Mouse (Mus musculus) spleen, adult 10 weeks (tissue): ENCODE measurements around the gene Gabarap. TPM values are rescaled to one million over a fixed set of nuclear protein-coding genes. Genes with fewer than 3 reads are reported as not detected.

Experiments
- polyA plus RNA-seq: library from polyadenylated mRNA; stranded (reverse); fragments of 350-450 nt; fragmentation: Illumina TruSeq; extraction: RNeasy Lipid Tissue Mini Kit (QIAGEN cat#74804); gene quantifications from one replicate; pipeline ENCODE4 v1.2.3, GENCODE M21; 2015; ENCODE audit warnings: low replicate concordance; ENCODE audit not compliant: insufficient read depth

The Gabarap gene
- 492 TPM for polyA plus RNA-seq

GRCm38 (mm10) chr11:69990850-69991691 lies at the start of gene Gabarap:
Gene Gabarap, plus strand, starts transcription at chr11:69991143.

DNA sequence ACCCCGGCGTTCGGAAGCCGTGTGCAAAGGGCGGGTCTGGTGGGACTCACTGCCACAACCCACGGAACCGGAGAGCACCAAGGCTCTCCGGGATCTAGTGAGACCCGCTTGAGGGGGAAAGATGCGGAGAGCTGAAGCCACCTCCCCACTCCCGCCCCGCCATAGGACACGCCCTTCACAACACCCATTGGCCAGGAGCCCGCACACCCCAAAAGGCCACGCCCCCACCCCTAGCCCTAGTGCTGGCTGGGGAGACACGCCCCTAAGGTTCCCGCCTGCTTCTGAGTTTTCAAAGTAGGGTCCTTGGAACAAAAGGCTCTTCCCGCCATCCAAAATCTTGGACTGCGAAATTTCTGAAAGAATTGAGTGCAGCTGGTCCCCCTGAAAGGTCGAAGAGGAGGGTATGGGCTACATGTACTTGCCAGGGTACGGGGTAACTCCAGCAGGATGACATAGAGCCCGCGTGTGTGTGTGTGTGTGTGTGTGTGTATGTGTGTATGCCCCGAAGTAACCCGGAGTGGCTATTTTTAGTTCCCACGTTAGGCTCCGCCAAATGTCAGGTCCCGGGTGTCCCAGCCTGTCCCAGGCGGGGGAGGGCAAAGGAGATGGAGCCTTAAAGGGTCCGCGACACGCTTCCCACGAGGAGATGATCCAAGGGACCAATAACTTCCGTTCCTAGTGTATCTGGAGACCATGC lies 42.7 kb upstream of the Gabarap start, which contains the start of gene Slc2a4:
Slc2a4 (minus strand) TSS at position 123 of the 697 bp plus-strand sequence.

DNA sequence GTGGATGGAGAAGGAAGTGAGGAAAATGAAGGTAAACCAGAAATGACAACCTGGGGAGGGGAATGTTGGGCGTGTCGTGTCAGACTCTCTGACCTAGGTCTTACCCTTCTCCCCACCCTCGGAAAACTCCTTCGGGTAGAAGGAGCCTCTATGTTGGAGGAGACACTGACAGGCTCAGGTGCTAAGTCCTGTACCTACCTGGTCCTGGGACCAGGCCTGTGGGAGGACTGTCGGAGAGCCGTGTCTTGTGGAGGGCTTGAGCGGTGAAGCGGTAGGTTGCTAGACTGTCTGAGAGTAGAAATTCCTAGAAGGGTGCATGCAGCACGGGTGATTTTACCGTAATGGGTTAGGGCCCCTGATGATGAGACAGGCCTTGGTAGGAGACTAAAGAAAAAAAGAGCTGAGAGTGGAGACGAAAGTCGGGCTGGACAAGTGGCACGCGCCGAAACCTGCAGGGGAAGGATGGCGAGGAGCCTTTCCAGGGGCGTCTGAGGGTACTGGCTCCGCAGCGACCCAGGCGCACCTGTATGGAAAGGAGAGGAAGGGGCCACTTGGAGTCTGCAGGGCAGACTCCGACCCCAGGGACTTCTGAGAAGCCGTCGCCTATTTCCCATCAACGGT lies 26.2 kb upstream of the Gabarap start, which contains the start of gene Cldn7:
Cldn7 (plus strand) TSS at position 130 of the 621 bp plus-strand sequence.

DNA sequence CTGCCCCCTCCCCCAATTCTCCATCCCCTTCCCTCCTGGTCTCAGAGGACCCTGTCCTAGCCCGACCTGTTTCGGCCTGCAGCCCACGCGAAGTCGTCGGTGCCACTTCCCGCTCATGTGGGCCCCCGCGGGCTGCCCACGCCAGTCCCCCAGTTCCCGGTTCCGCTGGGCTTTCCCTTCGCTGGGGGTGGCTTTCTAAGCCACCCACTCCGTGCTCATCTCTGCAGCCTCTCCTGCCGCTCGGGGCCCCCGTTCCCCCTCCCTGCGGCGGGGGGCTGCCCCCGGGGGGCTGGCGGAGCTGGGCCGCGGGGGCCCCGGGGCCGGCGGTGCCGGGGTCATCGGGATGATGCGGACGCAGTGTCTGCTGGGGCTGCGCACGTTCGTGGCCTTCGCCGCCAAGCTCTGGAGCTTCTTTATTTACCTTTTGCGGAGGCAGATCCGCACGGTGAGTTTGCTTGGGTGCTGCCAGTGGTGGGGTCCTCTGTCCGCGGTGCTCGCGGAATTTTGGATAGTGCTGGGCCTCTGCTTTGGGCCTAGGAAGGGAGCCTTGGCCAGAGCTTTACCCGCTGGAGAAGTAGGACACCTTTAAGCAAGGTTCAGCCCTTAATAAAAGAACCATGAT lies 9.7 kb upstream of the Gabarap start, which contains the start of gene Ctdnep1:
Ctdnep1 (plus strand) TSS at position 16 of the 622 bp plus-strand sequence.

GRCm38 (mm10) chr11:69982225-69982624 lies 8.7 kb upstream of the Gabarap start, which contains the start of gene Elp5:
Gene Elp5, minus strand, starts transcription at chr11:69982517.

GRCm38 (mm10) chr11:69995391-69995960 lies 4.5 kb downstream of the Gabarap start, which contains the start of gene Phf23:
Gene Phf23, plus strand, starts transcription at chr11:69995777.

DNA sequence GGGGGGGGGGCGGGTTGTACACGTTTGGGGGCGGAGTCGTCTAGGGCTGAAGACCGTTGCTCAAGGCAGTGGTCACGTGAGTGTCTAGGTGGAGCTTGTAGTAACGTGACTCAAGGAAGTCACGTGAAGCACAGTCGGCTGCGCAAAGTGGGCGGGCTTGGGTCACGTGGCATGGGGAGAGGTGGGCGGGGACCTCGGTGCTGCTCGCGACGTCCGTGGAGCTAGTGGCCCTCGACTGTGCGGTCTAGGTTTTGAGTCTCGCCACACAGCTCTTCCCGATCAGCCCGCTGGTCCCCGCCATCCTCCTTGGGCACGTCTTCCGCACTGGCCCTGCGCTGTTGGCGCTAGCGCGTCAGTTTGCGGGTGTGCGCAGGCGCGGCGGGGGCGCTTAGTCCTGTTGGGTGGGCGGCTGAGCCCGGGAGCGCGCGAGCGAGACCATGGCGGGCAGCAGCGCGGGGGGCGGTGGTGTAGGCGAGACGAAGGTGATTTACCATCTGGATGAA lies 9.5 kb downstream of the Gabarap start, which contains the start of gene Dvl2:
Dvl2 (plus strand) TSS at position 200 of the 503 bp plus-strand sequence.

DNA sequence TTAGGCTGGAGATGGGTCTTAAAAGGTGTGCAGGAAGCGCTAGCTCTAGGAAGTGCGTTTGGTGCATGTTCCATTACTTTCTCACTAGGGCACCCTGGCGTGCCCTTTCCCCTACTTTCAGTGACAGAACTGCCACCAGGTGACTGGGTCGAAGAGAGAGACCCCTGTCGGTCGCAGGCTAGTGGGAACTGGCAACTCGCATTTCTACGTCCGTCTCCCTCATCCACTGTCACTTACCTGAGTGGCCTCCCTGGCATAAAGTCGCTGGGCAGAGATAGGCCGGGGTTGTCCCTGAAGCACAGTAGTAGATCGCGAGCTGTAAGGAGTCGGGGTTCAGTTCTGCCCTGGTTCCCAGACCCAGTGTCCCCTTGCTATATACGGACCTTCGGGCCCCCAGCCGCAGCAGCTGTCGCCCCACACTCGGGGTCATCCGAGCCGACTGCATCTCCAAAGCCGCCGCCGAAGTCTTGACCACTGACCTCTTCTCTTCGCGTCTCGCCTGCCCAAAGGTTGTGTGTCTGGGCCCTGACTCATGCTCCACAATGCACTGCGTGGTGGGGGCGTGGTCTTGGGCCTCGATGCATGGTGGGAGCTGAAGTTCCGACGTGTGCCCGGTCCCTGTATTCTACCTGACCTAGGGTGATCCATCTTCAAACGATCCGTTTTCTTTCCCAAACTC lies 24.1 kb downstream of the Gabarap start, which contains the start of gene Acadvl:
Acadvl (minus strand) TSS at position 532 of the 679 bp plus-strand sequence.

GRCm38 (mm10) chr11:70016669-70017068 lies 25.7 kb downstream of the Gabarap start, which contains the start of gene Dlg4:
Gene Dlg4, plus strand, starts transcription at chr11:70016942.

Other genes starting within 250 kb of the Gabarap start
- 121 TPM for gene Polr2a, start 232.5 kb upstream of the Gabarap start, polyA plus RNA-seq
- gene Slc35g3, start 229.2 kb upstream of the Gabarap start, polyA plus RNA-seq: not detected
- 27.8 TPM for gene Zbtb4, start 225.2 kb upstream of the Gabarap start, polyA plus RNA-seq
- gene Chrnb1, start 195.2 kb upstream of the Gabarap start, polyA plus RNA-seq: 10.8 TPM
- 2.2 TPM for gene Fgf11, start 189.3 kb upstream of the Gabarap start, polyA plus RNA-seq
- not detected for gene Tmem102, start 185.5 kb upstream of the Gabarap start, polyA plus RNA-seq
- gene Gm39566, start 175.8 kb upstream of the Gabarap start, polyA plus RNA-seq: not detected
- not detected for gene Spem2, start 172.7 kb upstream of the Gabarap start, polyA plus RNA-seq
- not detected for gene Spem1, start 169.0 kb upstream of the Gabarap start, polyA plus RNA-seq
- 4.4 TPM for gene Nlgn2, start 153.4 kb upstream of the Gabarap start, polyA plus RNA-seq
- 87.3 TPM for gene Tmem256, start 152.6 kb upstream of the Gabarap start, polyA plus RNA-seq
- gene Plscr3, start 144.8 kb upstream of the Gabarap start, polyA plus RNA-seq: 11.9 TPM
- gene Tnk1, start 132.4 kb upstream of the Gabarap start, polyA plus RNA-seq: 0.26 TPM
- gene Tmem95, start 113.1 kb upstream of the Gabarap start, polyA plus RNA-seq: not detected
- 4.5 TPM for gene Kctd11, start 109.7 kb upstream of the Gabarap start, polyA plus RNA-seq
- gene Acap1, start 95.6 kb upstream of the Gabarap start, polyA plus RNA-seq: 190 TPM
- 3.1 TPM for gene 2810408A11Rik, start 90.2 kb upstream of the Gabarap start, polyA plus RNA-seq
- 19.6 TPM for gene Neurl4, start 90.1 kb upstream of the Gabarap start, polyA plus RNA-seq
- gene Gps2, start 77.3 kb upstream of the Gabarap start, polyA plus RNA-seq: 80.2 TPM
- 389 TPM for gene Eif5a, start 69.2 kb upstream of the Gabarap start, polyA plus RNA-seq
- 0.41 TPM for gene Ybx2, start 55.3 kb upstream of the Gabarap start, polyA plus RNA-seq
- 1.2 TPM for gene Slc2a4, start 43.0 kb upstream of the Gabarap start, polyA plus RNA-seq
- gene Cldn7, start 26.4 kb upstream of the Gabarap start, polyA plus RNA-seq: 0.72 TPM
- 106 TPM for gene Ctdnep1, start 10.0 kb upstream of the Gabarap start, polyA plus RNA-seq
- 46.5 TPM for gene Elp5, start 8.6 kb upstream of the Gabarap start, polyA plus RNA-seq
- 67.0 TPM for gene Phf23, start 4.6 kb downstream of the Gabarap start, polyA plus RNA-seq
- gene Dvl2, start 9.5 kb downstream of the Gabarap start, polyA plus RNA-seq: 9.8 TPM
- 41.9 TPM for gene Acadvl, start 24.3 kb downstream of the Gabarap start, polyA plus RNA-seq
- 9.5 TPM for gene Dlg4, start 25.8 kb downstream of the Gabarap start, polyA plus RNA-seq
- not detected for gene Asgr1, start 62.9 kb downstream of the Gabarap start, polyA plus RNA-seq
- gene Asgr2, start 101.5 kb downstream of the Gabarap start, polyA plus RNA-seq: 0.68 TPM
- 2.1 TPM for gene Mgl2, start 139.2 kb downstream of the Gabarap start, polyA plus RNA-seq
- 10.4 TPM for gene Clec10a, start 165.1 kb downstream of the Gabarap start, polyA plus RNA-seq
- gene Slc16a11, start 221.6 kb downstream of the Gabarap start, polyA plus RNA-seq: not detected
- gene Slc16a13, start 229.9 kb downstream of the Gabarap start, polyA plus RNA-seq: 4.4 TPM
- 6.9 TPM for gene Bcl6b, start 238.7 kb downstream of the Gabarap start, polyA plus RNA-seq
- gene 0610010K14Rik, start 246.8 kb downstream of the Gabarap start, polyA plus RNA-seq: 38.9 TPM
- gene Gm21988, start 248.7 kb downstream of the Gabarap start, polyA plus RNA-seq: 2.0 TPM
- 43.9 TPM for gene Rnasek, start 248.7 kb downstream of the Gabarap start, polyA plus RNA-seq